Mouse (Mus musculus): ENCODE results near the gene Prss36.

GRCm38 (mm10) chr7:127898179-127898956 lies 48.2 kb downstream of the Prss36 start:
- TF ChIP-seq POLR2A (IDR thresholded peaks at IDR 0.05; ENCODE audit: control insufficient read depth, extremely low read depth, insufficient read depth, low read length, poor library complexity) (no peak), CTCF (IDR thresholded peaks at IDR 0.05; ENCODE audit: borderline replicate concordance, control insufficient read depth, extremely low read depth, insufficient read depth, low read length, poor library complexity) (no peak)
